Mouse (Mus musculus) heart, adult 2 months (tissue): ENCODE results near the gene Gm20388. TPM values are rescaled to one million over a fixed set of nuclear protein-coding genes. Genes with fewer than 3 reads are reported as not detected.

ENCODE experiments used
- DNase-seq, 2 experiments: peaks; one replicate each; pipeline ENCODE4 v3.0.0; 2021
- H3K27ac ChIP-seq: fragments of 200-600 bp; 2 replicates; pipeline ENCODE4 v1.8.1; 2022
- H3K27me3 ChIP-seq: fragments of 200-500 bp; 2 replicates; pipeline ENCODE4 v1.6.1; 2012; ENCODE audit warnings: mild to moderate bottlenecking, low read length, inconsistent platforms, mixed read lengths; ENCODE audit not compliant: control insufficient read depth, insufficient read depth
- H3K36me3 ChIP-seq: fragments of 200-500 bp; 2 replicates; pipeline ENCODE4 v1.6.1; 2012; ENCODE audit warnings: low read length, inconsistent platforms; ENCODE audit not compliant: control insufficient read depth, insufficient read depth
- H3K4me1 ChIP-seq: fragments of 200-500 bp; 2 replicates; pipeline ENCODE4 v1.6.1; 2011; ENCODE audit warnings: low read length; ENCODE audit not compliant: control insufficient read depth, insufficient read depth
- H3K4me3 ChIP-seq: fragments of 200-600 bp; 2 replicates; pipeline ENCODE4 v1.8.1; 2022
- H3K79me2 ChIP-seq: fragments of 200-500 bp; replicated peaks from 2 replicates; pipeline ENCODE4 v1.6.1; 2012; ENCODE audit warnings: mild to moderate bottlenecking, inconsistent platforms, low read length, moderate library complexity, mixed read lengths; ENCODE audit not compliant: control insufficient read depth, insufficient read depth
- H3K9ac ChIP-seq: fragments of 200-500 bp; 2 replicates; pipeline ENCODE4 v1.6.1; 2012; ENCODE audit warnings: low read depth, mild to moderate bottlenecking, control low read depth, inconsistent platforms, low read length, mixed read lengths
- CTCF ChIP-seq: fragments of 200-600 bp; IDR thresholded peaks from 2 replicates; pipeline ENCODE4 v1.8.1; 2022; ENCODE audit warnings: antibody characterized with exemption, mild to moderate bottlenecking, moderate library complexity
- EP300 ChIP-seq: fragments of 200-500 bp; IDR thresholded peaks from 2 replicates; pipeline ENCODE4 v1.6.1; 2011; ENCODE audit warnings: low read depth, low read length, control low read depth; ENCODE audit not compliant: insufficient read depth
- POLR2A ChIP-seq: fragments of 200-500 bp; IDR thresholded peaks from 2 replicates; pipeline ENCODE4 v1.6.1; 2011; ENCODE audit warnings: mild to moderate bottlenecking, low read depth, low read length, control low read depth; ENCODE audit not compliant: insufficient read depth
- WGBS: fragments of 180-500 bp; shearing (Covaris S2); methylation state at CpG from one replicate; pipeline ENCODE4 v1.1.7; 2018; 5-methylcytosine and 5-hydroxymethylcytosine counted together
- intact Hi-C: fragments of 180-260 bp; cut with DNase I; formaldehyde crosslinking; loops from one replicate; pipeline ENCODE4 v1.15.1; 2025
- polyA plus RNA-seq: library from polyadenylated mRNA; depleted of rRNA; stranded (reverse); fragments of >200 nt; gene quantifications from 2 replicates; pipeline ENCODE4 v1.2.3, GENCODE M21; 2012
- total RNA-seq, 2 experiments: library from RNA; stranded (reverse); gene quantifications; 2 replicates each; pipeline ENCODE4 v1.2.3; 2021

Gm20388 gene
- total and polyA plus RNA-seq, 3 experiments: 1.8 to 32.3 TPM; not detected in 1

GRCm38 (mm10) chr8:121765594-121766138 is 1855.0 kb downstream of the Gm20388 start:
- no peak for DNase-seq
- intact Hi-C loops: no loop called here
- no peaks in the 10 kb centered on the region for H3K4me1 ChIP-seq
- H3K36me3 ChIP-seq: no peaks in the 10 kb centered on the region
- 65% methylated on average over 7 of the region's 7 CpGs for WGBS
- TF ChIP-seq POLR2A (no peak), CTCF (no peak)
- no peak overlapping the region for H3K27ac ChIP-seq
- H3K27me3 ChIP-seq: no peaks in the 10 kb centered on the region
- H3K9ac ChIP-seq: no peak overlapping the region
- no peak overlapping the region for H3K4me3 ChIP-seq
- H3K79me2 ChIP-seq: no peaks in the 10 kb centered on the region

DNA sequence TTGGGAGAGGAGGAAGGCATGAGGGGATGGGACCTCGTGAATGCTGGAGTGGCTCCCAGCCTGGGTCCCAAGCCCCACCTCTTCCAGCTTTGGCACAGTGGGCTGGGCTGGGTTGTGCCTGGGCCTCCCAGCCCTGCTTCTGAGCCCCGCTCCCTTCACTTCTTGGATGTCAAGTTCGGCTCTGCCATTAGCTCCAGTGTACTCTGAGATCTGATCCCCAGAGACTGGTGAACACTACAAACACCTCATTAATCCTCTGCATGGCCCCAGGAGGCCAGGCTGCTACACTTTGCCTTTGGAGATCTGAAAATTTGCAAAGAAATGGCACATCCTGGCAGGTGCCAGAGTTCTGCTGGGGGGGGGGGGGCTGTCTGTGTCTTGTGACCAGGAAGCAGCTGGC is 1858.5 kb downstream of the Gm20388 start:
- no peak for DNase-seq
- Histone ChIP-seq H3K36me3 (no peaks in the 10 kb centered on the region), H3K27me3 (no peaks in the 10 kb centered on the region), H3K9ac (no peak overlapping the region), H3K4me1 (no peaks in the 10 kb centered on the region), H3K79me2 (no peaks in the 10 kb centered on the region), H3K27ac (no peak overlapping the region), H3K4me3 (no peak overlapping the region)
- TF ChIP-seq POLR2A (no peak), EP300 (no peak), CTCF (no peak)
- intact Hi-C loops: no loop called here
- 55% methylated on average over 3 of the region's 3 CpGs for WGBS

DNA sequence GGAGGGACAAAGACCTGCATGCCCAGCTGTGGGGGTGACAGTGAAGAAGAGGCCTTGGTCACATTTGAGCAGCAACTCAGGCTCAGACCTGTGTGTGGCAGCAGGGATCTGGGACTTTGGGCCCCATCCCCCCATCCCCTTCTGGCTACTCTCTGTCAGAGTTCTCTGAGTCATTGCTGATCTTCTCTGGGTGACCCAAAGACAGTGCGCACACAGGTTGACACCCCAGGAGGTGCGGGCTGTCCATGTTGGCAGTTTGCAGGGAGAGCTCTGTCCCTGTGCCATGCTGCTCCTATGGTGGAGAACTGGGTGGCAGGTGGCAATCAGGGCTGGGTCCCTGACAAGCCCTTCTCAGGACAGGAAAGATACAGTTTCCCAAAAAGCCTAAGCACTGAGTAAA is 1859.0 kb downstream of the Gm20388 start:
- no peaks in the 10 kb centered on the region for H3K4me1 ChIP-seq
- TF ChIP-seq POLR2A (no peak), EP300 (no peak), CTCF (no peak)
- no peak overlapping the region for H3K9ac ChIP-seq
- WGBS: 86% methylated on average over 2 of the region's 2 CpGs
- H3K79me2 ChIP-seq: no peaks in the 10 kb centered on the region
- H3K27ac ChIP-seq: no peak overlapping the region
- no peaks in the 10 kb centered on the region for H3K27me3 ChIP-seq
- H3K4me3 ChIP-seq: no peak overlapping the region
- DNase-seq: no peak
- intact Hi-C loops: no loop called here
- H3K36me3 ChIP-seq: no peaks in the 10 kb centered on the region

DNA sequence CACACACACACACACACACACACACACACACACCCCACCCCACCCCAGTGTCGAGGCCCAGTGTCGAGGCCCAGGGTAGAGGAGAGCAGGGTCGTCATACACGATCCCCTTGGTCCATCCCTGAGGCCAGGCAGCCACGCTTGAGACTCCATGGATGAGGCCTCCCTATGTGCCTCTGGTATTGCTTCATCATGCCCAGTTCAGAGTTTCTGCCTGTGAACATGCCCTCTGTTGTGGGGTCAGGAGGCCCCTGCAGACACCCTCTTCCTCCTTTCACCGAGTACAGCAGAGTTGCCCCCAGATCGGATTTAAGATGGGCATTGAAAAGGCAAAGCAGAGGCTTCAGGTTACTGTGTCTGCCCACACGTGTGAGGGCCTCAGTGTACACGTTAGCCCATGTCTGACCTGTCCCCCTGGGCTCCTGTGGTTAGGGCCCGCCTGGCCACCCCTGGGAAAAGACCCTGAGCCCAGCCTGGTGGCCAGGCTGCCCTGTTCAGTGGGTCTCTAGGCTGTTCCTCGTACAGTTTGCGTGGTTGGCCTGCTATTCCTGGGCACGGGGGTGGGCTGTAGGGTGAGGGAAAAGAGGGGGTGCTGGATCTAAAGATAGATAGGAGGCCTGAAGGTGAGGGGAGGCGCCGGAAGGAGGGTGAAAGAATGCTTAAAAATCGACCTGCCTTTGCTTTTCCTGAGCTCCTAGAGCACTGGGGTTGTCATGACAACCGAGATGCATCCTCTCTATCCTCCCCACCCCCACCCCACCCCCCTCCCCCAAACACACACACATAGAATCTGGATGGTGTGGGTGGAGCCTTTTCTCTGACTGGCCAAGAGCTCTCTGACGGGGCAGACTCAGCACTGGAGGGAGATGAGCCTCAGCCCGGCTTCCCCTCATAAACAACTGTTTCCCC is 1860.5 kb downstream of the Gm20388 start:
- H3K9ac ChIP-seq: no peak overlapping the region
- no peaks in the 10 kb centered on the region for H3K36me3 ChIP-seq
- intact Hi-C loops: no loop called here
- no peaks in the 10 kb centered on the region for H3K79me2 ChIP-seq
- H3K27me3 ChIP-seq: no peaks in the 10 kb centered on the region
- no peak for DNase-seq
- H3K4me1 ChIP-seq: no peaks in the 10 kb centered on the region
- H3K27ac ChIP-seq: no peak overlapping the region
- no peak overlapping the region for H3K4me3 ChIP-seq
- 41% methylated on average over 19 of the region's 19 CpGs for WGBS
- TF ChIP-seq EP300: no peak
- TF ChIP-seq CTCF: no peak
- no peak for TF ChIP-seq POLR2A

GRCm38 (mm10) chr8:121773876-121774275 is 1863.2 kb downstream of the Gm20388 start:
- DNase-seq: no peak
- no peaks in the 10 kb centered on the region for H3K36me3 ChIP-seq
- no peaks in the 10 kb centered on the region for H3K79me2 ChIP-seq
- no peaks in the 10 kb centered on the region for H3K27me3 ChIP-seq
- no peak overlapping the region for H3K4me3 ChIP-seq
- no peak overlapping the region for H3K9ac ChIP-seq
- no peaks in the 10 kb centered on the region for H3K4me1 ChIP-seq
- intact Hi-C loops: no loop called here
- TF ChIP-seq EP300 (no peak), CTCF (no peak), POLR2A (no peak)
- WGBS: 81% methylated on average over 12 of the region's 12 CpGs
- no peak overlapping the region for H3K27ac ChIP-seq

DNA sequence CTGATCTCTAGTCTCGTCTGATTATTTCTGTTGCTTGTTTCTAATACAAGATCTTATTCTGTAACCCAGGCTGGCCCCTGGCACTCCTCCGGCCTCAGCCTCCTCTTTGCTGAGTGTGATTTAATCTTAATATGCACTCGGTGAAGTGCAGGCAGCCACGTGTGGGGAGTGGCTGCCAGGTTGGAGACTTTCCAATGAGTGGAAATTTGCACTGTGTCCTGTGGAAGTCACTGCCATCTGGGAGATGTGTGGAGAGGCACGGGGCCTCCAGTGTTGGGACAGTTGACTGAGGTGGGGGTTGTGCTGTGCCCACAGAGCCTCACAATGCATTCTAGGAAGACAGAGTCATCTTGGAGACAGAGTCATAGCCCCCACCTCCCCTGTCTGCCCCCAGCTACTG is 1871.9 kb downstream of the Gm20388 start:
- no peak for DNase-seq
- intact Hi-C loops: no loop called here
- Histone ChIP-seq H3K4me3 (no peak overlapping the region), H3K79me2 (no peaks in the 10 kb centered on the region), H3K4me1 (no peaks in the 10 kb centered on the region), H3K27me3 (no peaks in the 10 kb centered on the region), H3K9ac (no peak overlapping the region), H3K27ac (no peak overlapping the region), H3K36me3 (no peaks in the 10 kb centered on the region)
- no peak for TF ChIP-seq POLR2A
- TF ChIP-seq EP300: no peak
- no peak for TF ChIP-seq CTCF
- 34% methylated on average over 5 of the region's 5 CpGs for WGBS
